31 mouse cellular contexts compared by ENCODE assay signal in genomic region chr15:6498396-6499070, GRCm38 (mm10). TPM values are rescaled to one million over a fixed set of nuclear protein-coding genes. Genes with fewer than 3 reads are reported as not detected.
A peak's percentile ranks its signal among the peaks of the same experiment; 100 is the strongest.
DNase-seq lines count a peak whose midpoint lies in the region; ATAC-seq and TF ChIP-seq lines count a peak whose summit lies in the region.
"Had no signal": no experiment of that assay in that cellular context is flagged by ENCODE, and none has a peak within 500 bp of the region (broad histone marks: within the 10 kb centered on the region; RNA-seq: fewer than 3 reads in every experiment).

No protein-coding gene starts in this region.

- TF ChIP-seq POLR2A in heart, adult 2 months (IDR thresholded peaks at IDR 0.05; ENCODE audit: insufficient read depth, low read depth, low read length) = no peak

- no peaks in the 10 kb centered on the region for H3K9me3 ChIP-seq in embryonic facial prominence, embryonic 11.5 days (replicated peaks; ENCODE audit: control insufficient read depth, low read length)
- no peaks in the 10 kb centered on the region for H3K9me3 ChIP-seq in embryonic facial prominence, embryonic 10.5 days
- no peaks in the 10 kb centered on the region for H3K9me3 ChIP-seq in midbrain, embryonic 13.5 days
- H3K9me3 ChIP-seq in midbrain, embryonic 10.5 days (replicated peaks) = no peaks in the 10 kb centered on the region
- H3K9me3 ChIP-seq in limb, embryonic 13.5 days = no peaks in the 10 kb centered on the region
- H3K9me3 ChIP-seq: embryonic facial prominence, embryonic 12.5 days; heart, embryonic 15.5 days; lung, embryonic 15.5 days; midbrain, embryonic 12.5 days had no signal

- no peaks in the 10 kb centered on the region for H3K36me3 ChIP-seq in embryonic facial prominence, embryonic 11.5 days (replicated peaks; ENCODE audit: control insufficient read depth, insufficient read depth, low read depth, low read length)
- H3K36me3 ChIP-seq in embryonic facial prominence, embryonic 10.5 days (replicated peaks) = no peaks in the 10 kb centered on the region
- no peaks in the 10 kb centered on the region for H3K36me3 ChIP-seq in midbrain, embryonic 13.5 days
- no peaks in the 10 kb centered on the region for H3K36me3 ChIP-seq in midbrain, embryonic 10.5 days
- no peaks in the 10 kb centered on the region for H3K36me3 ChIP-seq in limb, embryonic 13.5 days
- no peaks in the 10 kb centered on the region for H3K36me3 ChIP-seq in heart, adult 2 months (ENCODE audit: control insufficient read depth, insufficient read depth, low read length)
- H3K36me3 ChIP-seq: embryonic facial prominence, embryonic 12.5 days; heart, embryonic 15.5 days; lung, embryonic 15.5 days; midbrain, embryonic 12.5 days had no signal

- no peak for TF ChIP-seq CTCF in heart, adult 2 months (IDR thresholded peaks at IDR 0.05)

- no peaks in the 10 kb centered on the region for H3K4me1 ChIP-seq in embryonic facial prominence, embryonic 11.5 days (ENCODE audit: control insufficient read depth, insufficient read depth, low read length)
- H3K4me1 ChIP-seq in embryonic facial prominence, embryonic 10.5 days = no peaks in the 10 kb centered on the region
- no peaks in the 10 kb centered on the region for H3K4me1 ChIP-seq in midbrain, embryonic 13.5 days (replicated peaks)
- H3K4me1 ChIP-seq in midbrain, embryonic 10.5 days = no peaks in the 10 kb centered on the region
- H3K4me1 ChIP-seq in limb, embryonic 13.5 days = peaks cover 11% of the 10 kb centered on the region
- no peaks in the 10 kb centered on the region; the same call in 1 of the 2 replicates for H3K4me1 ChIP-seq in heart, adult 2 months (ENCODE audit: control insufficient read depth, insufficient read depth, low read length)
- H3K4me1 ChIP-seq: embryonic facial prominence, embryonic 12.5 days; heart, embryonic 15.5 days; lung, embryonic 15.5 days; midbrain, embryonic 12.5 days had no signal

- no peak overlapping the region for H3K27ac ChIP-seq in embryonic facial prominence, embryonic 11.5 days (replicated peaks; ENCODE audit: low read depth, low read length)
- H3K27ac ChIP-seq in embryonic facial prominence, embryonic 10.5 days (replicated peaks) = no peak overlapping the region
- no peak overlapping the region for H3K27ac ChIP-seq in midbrain, embryonic 13.5 days
- H3K27ac ChIP-seq in midbrain, embryonic 10.5 days (replicated peaks) = no peak overlapping the region
- no peak overlapping the region for H3K27ac ChIP-seq in limb, embryonic 13.5 days
- no peak overlapping the region for H3K27ac ChIP-seq in heart, adult 2 months
- H3K27ac ChIP-seq: embryonic facial prominence, embryonic 12.5 days; heart, embryonic 15.5 days; liver, embryonic 14.5 days; lung, embryonic 15.5 days; macrophage; midbrain, embryonic 12.5 days; stomach, postnatal 0 days had no signal

- no peaks in the 10 kb centered on the region for H3K27me3 ChIP-seq in embryonic facial prominence, embryonic 11.5 days (ENCODE audit: control insufficient read depth, insufficient read depth, low read length)
- H3K27me3 ChIP-seq in embryonic facial prominence, embryonic 10.5 days (replicated peaks; ENCODE audit: low read depth, poor library complexity, severe bottlenecking) = no peaks in the 10 kb centered on the region
- H3K27me3 ChIP-seq in midbrain, embryonic 13.5 days = no peaks in the 10 kb centered on the region
- H3K27me3 ChIP-seq in midbrain, embryonic 10.5 days (ENCODE audit: low read depth, poor library complexity, severe bottlenecking) = no peaks in the 10 kb centered on the region
- H3K27me3 ChIP-seq in limb, embryonic 13.5 days = no peaks in the 10 kb centered on the region
- H3K27me3 ChIP-seq in heart, adult 2 months (ENCODE audit: control insufficient read depth, insufficient read depth, low read length) = no peaks in the 10 kb centered on the region
- H3K27me3 ChIP-seq: embryonic facial prominence, embryonic 12.5 days; heart, embryonic 15.5 days; lung, embryonic 15.5 days; midbrain, embryonic 12.5 days; Patski had no signal

- H3K4me3 ChIP-seq in embryonic facial prominence, embryonic 11.5 days (ENCODE audit: low read depth, low read length) = no peak overlapping the region
- no peak overlapping the region for H3K4me3 ChIP-seq in embryonic facial prominence, embryonic 10.5 days
- no peak overlapping the region for H3K4me3 ChIP-seq in midbrain, embryonic 13.5 days (replicated peaks)
- no peak overlapping the region for H3K4me3 ChIP-seq in midbrain, embryonic 10.5 days
- H3K4me3 ChIP-seq in limb, embryonic 13.5 days = no peak overlapping the region
- H3K4me3 ChIP-seq in heart, adult 2 months = no peak overlapping the region
- H3K4me3 ChIP-seq: embryonic facial prominence, embryonic 12.5 days; heart, embryonic 15.5 days; lung, embryonic 15.5 days; midbrain, embryonic 12.5 days had no signal

- H3K9ac ChIP-seq in embryonic facial prominence, embryonic 11.5 days (replicated peaks; ENCODE audit: low read length) = no peak overlapping the region
- no peak overlapping the region for H3K9ac ChIP-seq in midbrain, embryonic 13.5 days (replicated peaks)
- no peak overlapping the region for H3K9ac ChIP-seq in limb, embryonic 13.5 days
- no peak overlapping the region for H3K9ac ChIP-seq in heart, adult 2 months (ENCODE audit: low read depth, low read length)
- H3K9ac ChIP-seq: embryonic facial prominence, embryonic 12.5 days; heart, embryonic 15.5 days; liver, embryonic 14.5 days; lung, embryonic 15.5 days; midbrain, embryonic 12.5 days had no signal

- no peak for TF ChIP-seq EP300 in heart, adult 2 months (IDR thresholded peaks at IDR 0.05; ENCODE audit: insufficient read depth, low read depth, low read length)

- intact Hi-C loops in heart, adult 2 months (cut with DNase I) = no loop called here

- no peak for ATAC-seq in embryonic facial prominence, embryonic 11.5 days (replicated peaks; ENCODE audit: insufficient number of reproducible peaks, low FRiP score, low TSS enrichment, low read depth)
- peak; percentile 60; the same call in 1 of the 2 replicates for ATAC-seq in midbrain, embryonic 13.5 days
- peak; percentile 59 for ATAC-seq in limb, embryonic 13.5 days (ENCODE audit: low FRiP score, low read depth)
- ATAC-seq: intestine, embryonic 16.5 days; Patski had no signal

- DNase-seq in embryonic facial prominence, embryonic 11.5 days (ENCODE audit: low spot score) = peak; percentile 12
- DNase-seq in embryonic facial prominence, embryonic 10.5 days (ENCODE audit: low spot score) = no peak
- no peak for DNase-seq in midbrain, embryonic 10.5 days (ENCODE audit: low spot score)
- DNase-seq in lung, postnatal 10 days = no peak
- DNase-seq in frontal cortex, postnatal 10 days (ENCODE audit: low spot score in 2 of 2) = no peak
- DNase-seq in heart, adult 2 months = no peak
- DNase-seq: adrenal gland, postnatal 14 days; cerebellum, adult 11 months; cerebellum, postnatal 36 days; gastrocnemius, postnatal 25 days; heart, postnatal 4 days; kidney, postnatal 4 days; right cerebral cortex, adult 18-20 months had no signal

- no peak overlapping the region for H3K4me2 ChIP-seq in embryonic facial prominence, embryonic 11.5 days (ENCODE audit: low read depth, low read length)
- H3K4me2 ChIP-seq in midbrain, embryonic 13.5 days (replicated peaks) = no peak overlapping the region
- H3K4me2 ChIP-seq in limb, embryonic 13.5 days (replicated peaks) = 0 out of 2 replicates have a peak overlapping the region, but pooled peaks have one; percentile 2
- H3K4me2 ChIP-seq: embryonic facial prominence, embryonic 12.5 days; heart, embryonic 15.5 days; lung, embryonic 15.5 days; midbrain, embryonic 12.5 days had no signal

- 60% methylated on average over 10 of the region's 10 CpGs for WGBS in embryonic facial prominence, embryonic 11.5 days
- 66% methylated on average over 10 of the region's 10 CpGs for WGBS in embryonic facial prominence, embryonic 10.5 days
- 73% methylated on average over 10 of the region's 10 CpGs for WGBS in midbrain, embryonic 13.5 days
- whole genome bisulfite sequencing in midbrain, embryonic 10.5 days = 87% methylated on average over 10 of the region's 10 CpGs
- WGBS in limb, embryonic 13.5 days = 31% methylated on average over 10 of the region's 10 CpGs
- WGBS in heart, adult 2 months = 79% methylated on average over 10 of the region's 10 CpGs

- no peaks in the 10 kb centered on the region for H3K79me2 ChIP-seq in heart, adult 2 months (replicated peaks; ENCODE audit: control insufficient read depth, insufficient read depth, low read length)

RNA-seq across cellular contexts. Expression of gene Fyb, which starts 24.1 kb away (rescaled TPM):
- 2.2 and 2.8 TPM in 2 replicates for polyA plus RNA-seq in embryonic facial prominence, embryonic 11.5 days (2014; fragmentation: Nextera tagmentation; extraction: Ambion mirVana)
- 2.3 and 3.3 TPM in 2 replicates for polyA plus RNA-seq in embryonic facial prominence, embryonic 10.5 days (2016; fragmentation: Nextera tagmentation; extraction: Ambion mirVana)
- 2.7 and 4.1 TPM in 2 replicates for polyA plus RNA-seq in midbrain, embryonic 13.5 days (2015; fragmentation: Nextera tagmentation; extraction: Ambion mirVana)
- 2.4 and 2.9 TPM in 2 replicates for polyA plus RNA-seq in midbrain, embryonic 10.5 days (2016; fragmentation: Nextera tagmentation; extraction: Ambion mirVana)
- 6.1 and 6.4 TPM in 2 replicates for polyA plus RNA-seq in limb, embryonic 13.5 days (2015; fragmentation: Nextera tagmentation; extraction: Ambion mirVana)
- 10 to 100 TPM; 25.2 to 45.7 TPM for total RNA-seq in heart, adult 2 months (2021)
- polyA plus RNA-seq in heart, adult 2 months (2012; rRNA removed) = 2.2 and 4.1 TPM in 2 replicates
- total RNA-seq: ES-E14 had no signal

RNA-seq across cellular contexts. Expression of gene C9, which starts 53.4 kb away (rescaled TPM):
- polyA plus RNA-seq in embryonic facial prominence, embryonic 11.5 days (2014; fragmentation: Nextera tagmentation; extraction: Ambion mirVana) = not detected in 2 replicates
- not detected in 2 replicates for polyA plus RNA-seq in embryonic facial prominence, embryonic 10.5 days (2016; fragmentation: Nextera tagmentation; extraction: Ambion mirVana)
- polyA plus RNA-seq in midbrain, embryonic 13.5 days (2015; fragmentation: Nextera tagmentation; extraction: Ambion mirVana) = not detected in 2 replicates
- polyA plus RNA-seq in midbrain, embryonic 10.5 days (2016; fragmentation: Nextera tagmentation; extraction: Ambion mirVana) = not detected in 2 replicates
- polyA plus RNA-seq in limb, embryonic 13.5 days (2015; fragmentation: Nextera tagmentation; extraction: Ambion mirVana) = not detected in 2 replicates
- total RNA-seq in heart, adult 2 months (2021) = not detected
- not detected in 2 replicates for polyA plus RNA-seq in heart, adult 2 months (2012; rRNA removed)
- total RNA-seq: ES-E14; gastrocnemius, postnatal 25 days; heart, adult 8-10 months; heart, postnatal 4 days; layer of hippocampus, postnatal 10 days; left cerebral cortex, adult 8-10 months had no signal
- polyA plus RNA-seq: heart, embryonic 15.5 days; kidney, embryonic 14.5 days; limb, embryonic 11.5 days; lung, embryonic 15.5 days; macrophage; Patski; stomach, postnatal 0 days; thymus, postnatal 0 days had no signal
